Comparison of ENCODE assay signal across 8 mouse cellular contexts in the genomic region with DNA sequence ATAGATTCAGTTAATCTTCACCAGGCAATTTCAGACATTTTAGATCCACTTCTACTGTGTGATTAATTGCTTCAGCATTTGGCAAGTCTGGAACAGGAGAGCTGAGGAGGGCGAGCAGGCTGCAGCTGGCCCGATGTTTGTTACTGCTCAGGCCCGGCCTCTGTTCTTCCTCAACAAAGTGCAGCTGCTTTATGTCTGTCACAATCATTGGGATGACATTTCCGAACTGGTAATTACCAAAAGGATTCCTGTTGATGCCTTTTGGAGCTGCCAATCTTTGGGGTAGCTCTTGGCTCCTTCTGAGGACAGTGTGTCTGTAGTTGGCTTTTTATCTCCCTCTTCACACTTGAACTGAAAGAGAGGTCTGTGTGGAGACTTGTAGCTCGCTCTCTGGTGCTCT.
A peak's percentile ranks its signal among the peaks of the same experiment; 100 is the strongest.
DNase-seq lines count a peak whose midpoint lies in the region; ATAC-seq and TF ChIP-seq lines count a peak whose summit lies in the region.
"Had no signal": no experiment of that assay in that cellular context is flagged by ENCODE, and none has a peak within 500 bp of the region (broad histone marks: within the 10 kb centered on the region; RNA-seq: fewer than 3 reads in every experiment).

No protein-coding gene starts in this region.

- DNase-seq in liver, adult 2 months (ENCODE audit: extremely low read depth, low read depth, low spot score), result peak; percentile 7
- DNase-seq in embryonic facial prominence, embryonic 11.5 days (ENCODE audit: low spot score), result peak; percentile 73
- DNase-seq in lung, postnatal 36 days, result peak; percentile 28
- DNase-seq in testis, postnatal 10 days (ENCODE audit: low spot score), result no peak

- TF ChIP-seq CTCF in liver, adult 2 months (IDR thresholded peaks at IDR 0.05; ENCODE audit: low read depth, low read length), result no peak

- no peaks in the 10 kb centered on the region for H3K36me3 ChIP-seq in liver, adult 2 months (ENCODE audit: control insufficient read depth, insufficient read depth, low read length)
- no peaks in the 10 kb centered on the region for H3K36me3 ChIP-seq in liver, embryonic 12.5 days
- H3K36me3 ChIP-seq in embryonic facial prominence, embryonic 11.5 days (replicated peaks; ENCODE audit: control insufficient read depth, insufficient read depth, low read depth, low read length), result no peaks in the 10 kb centered on the region
- no peaks in the 10 kb centered on the region for H3K36me3 ChIP-seq in heart, embryonic 13.5 days

- TF ChIP-seq POLR2A in liver, adult 2 months (IDR thresholded peaks at IDR 0.05; ENCODE audit: extremely low read depth, insufficient read depth, low read length), result no peak

- 72% methylated on average over 5 of the region's 5 CpGs for WGBS in liver, adult 2 months
- 40% methylated on average over 5 of the region's 5 CpGs for WGBS in liver, embryonic 12.5 days (ENCODE audit: insufficient replicate concordance)
- 11% methylated on average over 5 of the region's 5 CpGs for WGBS in embryonic facial prominence, embryonic 11.5 days
- WGBS in heart, embryonic 13.5 days, result 9% methylated on average over 5 of the region's 5 CpGs

- no peaks in the 10 kb centered on the region for H3K27me3 ChIP-seq in liver, adult 2 months (ENCODE audit: control insufficient read depth, insufficient read depth, low read length)
- no peaks in the 10 kb centered on the region for H3K27me3 ChIP-seq in liver, embryonic 12.5 days (replicated peaks)
- H3K27me3 ChIP-seq in embryonic facial prominence, embryonic 11.5 days (ENCODE audit: control insufficient read depth, insufficient read depth, low read length), result no peaks in the 10 kb centered on the region
- H3K27me3 ChIP-seq in heart, embryonic 13.5 days (replicated peaks), result no peaks in the 10 kb centered on the region

- H3K79me2 ChIP-seq in liver, adult 2 months (ENCODE audit: control insufficient read depth, insufficient read depth, low read length), result no peaks in the 10 kb centered on the region

- H3K4me3 ChIP-seq in liver, adult 2 months (ENCODE audit: insufficient read depth, low read depth, low read length), result no peak overlapping the region
- H3K4me3 ChIP-seq in liver, embryonic 12.5 days, result no peak overlapping the region
- no peak overlapping the region for H3K4me3 ChIP-seq in embryonic facial prominence, embryonic 11.5 days (ENCODE audit: low read depth, low read length)
- no peak overlapping the region for H3K4me3 ChIP-seq in heart, embryonic 13.5 days

- H3K9me3 ChIP-seq in liver, embryonic 12.5 days (replicated peaks), result no peaks in the 10 kb centered on the region
- H3K9me3 ChIP-seq in embryonic facial prominence, embryonic 11.5 days (replicated peaks; ENCODE audit: control insufficient read depth, low read length), result no peaks in the 10 kb centered on the region
- no peaks in the 10 kb centered on the region for H3K9me3 ChIP-seq in heart, embryonic 13.5 days

- H3K9ac ChIP-seq in liver, adult 2 months (ENCODE audit: low read depth, low read length), result no peak overlapping the region
- H3K9ac ChIP-seq in liver, embryonic 12.5 days, result no peak overlapping the region
- no peak overlapping the region for H3K9ac ChIP-seq in embryonic facial prominence, embryonic 11.5 days (replicated peaks; ENCODE audit: low read length)
- 0 out of 2 replicates have a peak overlapping the region, but pooled peaks have one; percentile 5 for H3K9ac ChIP-seq in heart, embryonic 13.5 days

- no peak overlapping the region for H3K27ac ChIP-seq in liver, adult 2 months (replicated peaks; ENCODE audit: insufficient read depth, low read depth, low read length)
- no peak overlapping the region for H3K27ac ChIP-seq in liver, embryonic 12.5 days
- no peak overlapping the region for H3K27ac ChIP-seq in embryonic facial prominence, embryonic 11.5 days (replicated peaks; ENCODE audit: low read depth, low read length)
- peak overlapping the region; percentile 71 for H3K27ac ChIP-seq in heart, embryonic 13.5 days (replicated peaks)
- H3K27ac ChIP-seq: macrophage had no signal

- H3K4me2 ChIP-seq in liver, embryonic 12.5 days, result no peak overlapping the region
- H3K4me2 ChIP-seq in embryonic facial prominence, embryonic 11.5 days (ENCODE audit: low read depth, low read length), result no peak overlapping the region
- peak overlapping the region; percentile 31 for H3K4me2 ChIP-seq in heart, embryonic 13.5 days

- H3K4me1 ChIP-seq in liver, adult 2 months (ENCODE audit: control insufficient read depth, insufficient read depth, low read length), result no peaks in the 10 kb centered on the region
- no peaks in the 10 kb centered on the region for H3K4me1 ChIP-seq in liver, embryonic 12.5 days
- no peaks in the 10 kb centered on the region for H3K4me1 ChIP-seq in embryonic facial prominence, embryonic 11.5 days (ENCODE audit: control insufficient read depth, insufficient read depth, low read length)
- H3K4me1 ChIP-seq in heart, embryonic 13.5 days, result peaks cover 69% of the 10 kb centered on the region

- no peak for ATAC-seq in liver, embryonic 12.5 days
- ATAC-seq in embryonic facial prominence, embryonic 11.5 days (replicated peaks; ENCODE audit: insufficient number of reproducible peaks, low FRiP score, low TSS enrichment, low read depth), result peak; percentile 77
- peak; percentile 46; the same call in 1 of the 2 replicates for ATAC-seq in heart, embryonic 13.5 days (ENCODE audit: extremely low read depth, insufficient number of reproducible peaks, low FRiP score, low TSS enrichment)
- no peak for ATAC-seq in megakaryocyte progenitor cell, adult 5-6 weeks (replicated peaks; ENCODE audit: poor library complexity)

Comparison
In these comparisons a context has a peak if more than half of its experiments do, and no peak if none do; other contexts are left out.
1. ATAC-seq: peak in embryonic facial prominence, embryonic 11.5 days (single experiment) and heart, embryonic 13.5 days (single experiment); none in liver, embryonic 12.5 days (single experiment) and megakaryocyte progenitor cell, adult 5-6 weeks (single experiment).